Mouse (Mus musculus) hindbrain, embryonic 16.5 days (tissue): ENCODE measurements at regions not wholly inside any gene's neighbourhood (a gene's known extent, or its start where the extent isn't known, plus 50 kb on each side); places are given as distances from the start of the nearest gene placed in this dataset.
A peak's percentile ranks its signal among the peaks of the same experiment; 100 is the strongest.

Experiments
- ATAC-seq: fragments of 200-750 bp; cut with Nextera tagmentation; 2 replicates; pipeline ENCODE4 v1.8.0; 2017; ENCODE audit warnings: moderate TSS enrichment, moderate library complexity
- H3K27ac ChIP-seq: fragments of 300-500 bp; sonication (generic); 2 replicates; pipeline ENCODE4 v1.5.1; 2014; ENCODE audit warnings: low read depth, mild to moderate bottlenecking, control low read depth, low read length, moderate library complexity
- H3K27me3 ChIP-seq: fragments of 300-500 bp; sonication (generic); replicated peaks from 2 replicates; pipeline ENCODE4 v1.6.1; 2014; ENCODE audit warnings: low read length; ENCODE audit not compliant: control insufficient read depth, insufficient read depth
- H3K36me3 ChIP-seq: fragments of 300-500 bp; sonication (generic); 2 replicates; pipeline ENCODE4 v1.6.1; 2014; ENCODE audit warnings: mild to moderate bottlenecking, low read length, moderate library complexity, mixed read lengths; ENCODE audit not compliant: control insufficient read depth, insufficient read depth
- H3K4me1 ChIP-seq: fragments of 300-500 bp; sonication (generic); 2 replicates; pipeline ENCODE4 v1.6.1; 2014; ENCODE audit warnings: low read depth, low read length; ENCODE audit not compliant: control insufficient read depth, insufficient read depth
- H3K4me2 ChIP-seq: fragments of 300-500 bp; sonication (generic); 2 replicates; pipeline ENCODE4 v1.6.1; 2014; ENCODE audit warnings: mild to moderate bottlenecking, low read length, control low read depth, moderate library complexity
- H3K4me3 ChIP-seq: fragments of 300-500 bp; sonication (generic); 2 replicates; pipeline ENCODE4 v1.5.1; 2014; ENCODE audit warnings: mild to moderate bottlenecking, low read length, control low read depth, moderate library complexity
- H3K9ac ChIP-seq: fragments of 300-500 bp; sonication (generic); 2 replicates; pipeline ENCODE4 v1.6.1; 2014; ENCODE audit warnings: low read depth, mild to moderate bottlenecking, control low read depth, low read length, moderate library complexity
- H3K9me3 ChIP-seq: fragments of 300-500 bp; sonication (generic); 2 replicates; pipeline ENCODE4 v1.6.1; 2014; ENCODE audit warnings: mild to moderate bottlenecking, low read length, moderate library complexity; ENCODE audit not compliant: control insufficient read depth
- WGBS: fragments of 180-500 bp; shearing (Covaris S2); extraction: QIAGEN DNeasy Blood & Tissue Kit; methylation state at CpG from one replicate; pipeline ENCODE4 v1.1.7; 2014; 5-methylcytosine and 5-hydroxymethylcytosine counted together

- Histone ChIP-seq H3K27me3 (no peaks in the 10 kb centered on the region), H3K36me3 (no peaks in the 10 kb centered on the region), H3K9me3 (no peaks in the 10 kb centered on the region), H3K4me1 (no peaks in the 10 kb centered on the region), H3K27ac (no peak overlapping the region), H3K4me2 (no peak overlapping the region), H3K4me3 (no peak overlapping the region), H3K9ac (no peak overlapping the region)
- 67% methylated on average over 11 of the region's 11 CpGs for WGBS
- no peak for ATAC-seq
Observed at GRCm38 (mm10) chr8:64366226-64366973, 160.3 kb upstream of the Tll1 start.

GRCm38 (mm10) chr8:64357092-64357491 is 151.0 kb upstream of the Tll1 start:
- ATAC-seq = no peak
- Histone ChIP-seq H3K4me2 (no peak overlapping the region), H3K27me3 (no peaks in the 10 kb centered on the region), H3K9ac (no peak overlapping the region), H3K4me1 (no peaks in the 10 kb centered on the region), H3K4me3 (no peak overlapping the region), H3K27ac (no peak overlapping the region), H3K9me3 (no peaks in the 10 kb centered on the region), H3K36me3 (no peaks in the 10 kb centered on the region)
- WGBS = 94% methylated on average over 5 of the region's 5 CpGs

GRCm38 (mm10) chr8:64348082-64348646 is 142.1 kb upstream of the Tll1 start:
- Histone ChIP-seq H3K4me1 (no peaks in the 10 kb centered on the region), H3K9ac (no peak overlapping the region), H3K36me3 (no peaks in the 10 kb centered on the region), H3K27me3 (no peaks in the 10 kb centered on the region), H3K4me2 (no peak overlapping the region), H3K9me3 (no peaks in the 10 kb centered on the region), H3K4me3 (no peak overlapping the region), H3K27ac (no peak overlapping the region)
- ATAC-seq = no peak; the same call in 1 of the 2 replicates
- 45% methylated on average over 3 of the region's 3 CpGs for WGBS

GRCm38 (mm10) chr8:64347490-64347889 is 141.4 kb upstream of the Tll1 start:
- 86% methylated on average over 2 of the region's 2 CpGs for WGBS
- Histone ChIP-seq H3K36me3 (no peaks in the 10 kb centered on the region), H3K4me2 (no peak overlapping the region), H3K27me3 (no peaks in the 10 kb centered on the region), H3K9ac (no peak overlapping the region), H3K27ac (no peak overlapping the region), H3K4me1 (no peaks in the 10 kb centered on the region), H3K4me3 (no peak overlapping the region), H3K9me3 (no peaks in the 10 kb centered on the region)
- no peak for ATAC-seq

GRCm38 (mm10) chr8:64346428-64346827 is 140.4 kb upstream of the Tll1 start:
- H3K27ac ChIP-seq = no peak overlapping the region
- H3K27me3 ChIP-seq = no peaks in the 10 kb centered on the region
- no peaks in the 10 kb centered on the region for H3K9me3 ChIP-seq
- no peak overlapping the region for H3K9ac ChIP-seq
- ATAC-seq = 0 out of 2 replicates have a peak, but pooled peaks have one; percentile 42
- H3K4me3 ChIP-seq = no peak overlapping the region
- H3K36me3 ChIP-seq = no peaks in the 10 kb centered on the region
- WGBS = 59% methylated on average over 5 of the region's 5 CpGs
- no peak overlapping the region for H3K4me2 ChIP-seq
- H3K4me1 ChIP-seq = no peaks in the 10 kb centered on the region

- 95% methylated on average over 1 of the region's 1 CpGs for WGBS
Observed at GRCm38 (mm10) chr8:64344933-64345332, 138.9 kb upstream of the Tll1 start.

GRCm38 (mm10) chr8:64343600-64343999 is 137.5 kb upstream of the Tll1 start:
- no peak overlapping the region for H3K9ac ChIP-seq
- no peak overlapping the region for H3K4me2 ChIP-seq
- H3K36me3 ChIP-seq = no peaks in the 10 kb centered on the region
- H3K4me3 ChIP-seq = no peak overlapping the region
- ATAC-seq = no peak
- H3K27ac ChIP-seq = no peak overlapping the region
- WGBS = 81% methylated on average over 7 of the region's 7 CpGs
- no peaks in the 10 kb centered on the region for H3K9me3 ChIP-seq
- H3K27me3 ChIP-seq = no peaks in the 10 kb centered on the region
- H3K4me1 ChIP-seq = no peaks in the 10 kb centered on the region

More at GRCm38 (mm10) chr8:64344933-64345332, 138.9 kb upstream of the Tll1 start:
- no peaks in the 10 kb centered on the region for H3K36me3 ChIP-seq
- H3K4me3 ChIP-seq = no peak overlapping the region
- ATAC-seq = no peak
- no peak overlapping the region for H3K27ac ChIP-seq
- no peak overlapping the region for H3K4me2 ChIP-seq
- H3K9me3 ChIP-seq = no peaks in the 10 kb centered on the region
- no peaks in the 10 kb centered on the region for H3K27me3 ChIP-seq
- H3K9ac ChIP-seq = no peak overlapping the region
- H3K4me1 ChIP-seq = no peaks in the 10 kb centered on the region

GRCm38 (mm10) chr8:64342397-64342796 is 136.3 kb upstream of the Tll1 start:
- Histone ChIP-seq H3K36me3 (no peaks in the 10 kb centered on the region), H3K4me1 (no peaks in the 10 kb centered on the region), H3K9me3 (no peaks in the 10 kb centered on the region), H3K27ac (no peak overlapping the region), H3K9ac (no peak overlapping the region), H3K27me3 (no peaks in the 10 kb centered on the region), H3K4me2 (no peak overlapping the region), H3K4me3 (no peak overlapping the region)
- no peak for ATAC-seq

- no peak overlapping the region for H3K9ac ChIP-seq
- H3K9me3 ChIP-seq = no peaks in the 10 kb centered on the region
- no peak for ATAC-seq
- no peak overlapping the region for H3K4me3 ChIP-seq
- no peaks in the 10 kb centered on the region for H3K27me3 ChIP-seq
- H3K4me1 ChIP-seq = no peaks in the 10 kb centered on the region
- H3K27ac ChIP-seq = no peak overlapping the region
- H3K36me3 ChIP-seq = no peaks in the 10 kb centered on the region
- WGBS = 79% methylated on average over 7 of the region's 7 CpGs
- no peak overlapping the region for H3K4me2 ChIP-seq
Observed at GRCm38 (mm10) chr8:64337356-64337755, 131.3 kb upstream of the Tll1 start.
